Mouse (Mus musculus): ENCODE results near the gene Bpifc.

DNA sequence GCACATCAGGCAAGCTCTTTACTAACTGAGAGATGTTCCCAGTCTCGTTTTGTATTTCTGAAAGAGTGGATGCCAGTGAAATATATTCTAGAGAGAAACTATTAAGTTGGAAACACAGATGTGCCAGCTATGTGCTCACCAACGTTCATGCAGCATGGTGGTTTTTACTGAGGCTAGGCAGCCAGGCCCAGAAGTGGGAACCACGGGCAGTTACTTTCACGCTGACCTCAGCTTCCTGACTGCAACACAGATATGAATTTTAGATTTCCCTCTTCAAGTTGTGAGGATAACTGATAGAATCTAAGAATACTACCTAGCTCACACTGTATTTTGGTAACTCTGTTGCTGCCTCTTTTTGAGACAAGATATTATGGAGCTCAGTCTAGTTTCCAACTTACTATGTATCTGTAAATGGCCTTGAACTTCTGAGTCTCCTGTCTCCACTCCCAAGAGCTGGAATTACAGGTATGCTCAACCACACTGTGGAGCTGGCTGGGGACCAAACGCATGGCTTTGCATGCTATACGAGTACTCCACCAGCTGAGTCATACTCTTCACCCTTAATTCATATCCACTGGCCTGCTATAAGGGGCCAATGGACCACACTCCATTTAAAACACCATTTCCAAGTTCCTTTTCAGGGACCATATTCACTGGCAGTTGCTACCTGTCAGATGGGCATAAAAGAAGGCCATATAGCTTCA, 22.1 kb downstream of the Bpifc start:
- TF ChIP-seq CTCF (IDR thresholded peaks at IDR 0.05; ENCODE audit: borderline replicate concordance, extremely low read depth, insufficient read depth, insufficient read length) (no peak), POLR2A (IDR thresholded peaks at IDR 0.05; ENCODE audit: borderline replicate concordance, extremely low read depth, insufficient read depth, insufficient read length, poor library complexity, severe bottlenecking) (no peak)
